Mouse (Mus musculus) heart, postnatal 10 days (tissue): ENCODE measurements around the gene Ccdc97. TPM values are rescaled to one million over a fixed set of nuclear protein-coding genes. Genes with fewer than 3 reads are reported as not detected.
"Not testable (repeated sequence)": the region's sequence is repeated elsewhere in the genome, so short reads cannot be mapped to it uniquely, and the experiment has no call there.

Source experiments
- DNase-seq, 2 experiments: peaks; one replicate each; pipeline ENCODE4 v3.0.0; 2021
- intact Hi-C: fragments of 180-260 bp; cut with DNase I; formaldehyde crosslinking; loops from one replicate; pipeline ENCODE4 v1.15.1; 2025
- total RNA-seq, 2 experiments: library from RNA; stranded (reverse); gene quantifications; 2 replicates each; pipeline ENCODE4 v1.2.3; 2021

Gene Ccdc97
- total RNA-seq, 2 experiments from 2014 or later, result 48.9 to 51.9 TPM

DNA sequence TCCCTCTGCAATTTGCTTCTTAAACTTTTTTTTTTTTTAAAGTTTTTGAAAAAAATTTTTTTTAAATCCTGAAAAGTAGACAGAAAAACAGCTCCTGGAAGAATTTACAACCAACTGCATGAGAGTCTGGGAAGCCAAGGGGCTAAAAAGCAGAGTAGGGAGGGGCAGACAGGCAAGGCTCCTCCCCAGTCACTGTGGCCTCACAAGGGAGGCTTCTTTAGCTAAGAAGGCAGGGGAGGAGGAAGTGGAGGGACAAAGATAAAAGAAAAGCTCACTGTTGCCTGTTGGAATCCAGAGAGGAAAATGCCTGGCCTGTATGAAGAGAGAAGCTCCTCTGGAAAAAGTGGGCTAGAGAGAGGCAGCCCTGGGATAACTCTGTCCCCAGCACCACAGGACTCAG, 2.9 kb upstream of the Ccdc97 start:
- DNase-seq, intact Hi-C loops: not testable (repeated sequence)

DNA sequence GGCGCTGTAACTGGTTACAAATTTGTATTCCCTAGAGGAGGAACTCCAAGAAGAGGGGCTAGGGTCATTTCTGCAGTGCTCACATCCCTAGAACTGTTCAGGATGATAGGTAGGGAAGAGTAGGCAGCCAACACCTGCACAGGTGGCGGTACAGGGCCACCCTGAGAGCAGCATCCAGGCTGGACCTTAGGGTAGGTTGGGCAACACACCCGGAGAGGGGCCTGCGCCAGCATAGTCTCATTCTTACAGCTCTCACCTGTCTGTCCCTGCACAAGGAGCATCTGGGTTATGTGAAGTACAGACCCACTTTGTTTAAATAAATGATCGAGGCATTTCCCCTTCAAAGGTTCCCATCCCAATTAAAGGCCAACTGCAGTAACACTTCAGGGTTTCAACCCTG, 1.9 kb upstream of the Ccdc97 start:
- DNase-seq, result no peak
- intact Hi-C loops, result no loop called here

DNA sequence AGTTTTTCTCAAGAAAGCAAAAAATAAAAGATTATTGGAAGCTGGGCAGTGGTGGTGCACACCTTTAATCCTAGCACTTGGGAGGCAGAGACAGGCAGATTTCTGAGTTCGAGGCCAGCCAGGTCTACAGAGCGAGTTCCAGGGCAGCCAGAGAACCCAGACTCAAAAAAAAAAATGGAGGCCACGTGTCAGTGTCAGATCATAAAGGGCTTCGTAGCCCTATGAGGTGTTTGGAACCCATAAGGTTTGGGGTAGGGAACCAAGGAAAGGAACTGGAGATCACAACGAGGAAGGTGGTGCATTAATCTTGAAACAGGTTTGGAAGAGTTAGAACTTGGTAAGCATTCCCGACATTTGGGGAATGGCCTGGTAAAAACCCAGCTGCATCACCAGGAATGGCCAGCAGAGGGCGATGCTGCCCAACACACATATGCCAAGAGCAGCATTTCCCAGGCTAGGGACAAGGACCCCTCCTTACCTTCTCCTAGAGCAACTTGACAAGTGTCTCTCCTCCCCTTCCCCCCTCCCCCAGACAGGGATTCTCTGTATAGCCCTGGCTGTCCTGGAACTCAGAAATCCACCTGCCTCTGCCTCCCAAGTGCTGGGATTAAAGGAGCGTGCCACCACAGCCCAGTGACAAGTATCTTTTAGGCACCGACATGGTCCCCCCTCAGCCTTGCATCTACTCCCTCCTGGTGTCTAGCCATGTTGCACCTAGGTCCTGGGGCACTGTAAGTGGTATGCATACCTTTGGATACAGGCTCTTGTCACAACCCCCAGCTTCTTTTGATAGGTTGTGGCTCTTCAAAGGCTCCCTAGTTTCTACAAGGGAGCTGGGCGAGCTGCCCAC, 1.1 kb upstream of the Ccdc97 start:
- intact Hi-C loops, result no loop called here
- DNase-seq, result peak; percentile 83 to 91

DNA sequence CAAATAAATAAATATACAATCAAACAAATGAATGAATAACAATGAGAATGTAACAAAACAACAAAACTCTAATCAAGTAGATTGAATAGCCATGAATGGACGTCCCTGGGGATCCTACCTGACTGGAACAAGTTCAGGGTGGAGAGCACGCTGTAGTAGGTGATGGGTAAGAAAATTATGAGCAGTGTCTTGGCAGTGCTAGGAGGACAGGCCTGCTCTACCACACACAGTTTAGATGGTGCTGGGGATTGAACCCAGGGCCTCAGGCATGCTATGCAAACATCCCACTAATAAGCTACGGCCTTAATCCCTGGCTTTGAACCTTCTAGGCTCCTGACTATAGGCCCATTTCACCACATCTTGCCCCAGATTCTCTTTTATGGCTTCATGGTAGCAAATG, 1.4 kb downstream of the Ccdc97 start:
- DNase-seq, result no peak
- intact Hi-C loops, result no loop called here

DNA sequence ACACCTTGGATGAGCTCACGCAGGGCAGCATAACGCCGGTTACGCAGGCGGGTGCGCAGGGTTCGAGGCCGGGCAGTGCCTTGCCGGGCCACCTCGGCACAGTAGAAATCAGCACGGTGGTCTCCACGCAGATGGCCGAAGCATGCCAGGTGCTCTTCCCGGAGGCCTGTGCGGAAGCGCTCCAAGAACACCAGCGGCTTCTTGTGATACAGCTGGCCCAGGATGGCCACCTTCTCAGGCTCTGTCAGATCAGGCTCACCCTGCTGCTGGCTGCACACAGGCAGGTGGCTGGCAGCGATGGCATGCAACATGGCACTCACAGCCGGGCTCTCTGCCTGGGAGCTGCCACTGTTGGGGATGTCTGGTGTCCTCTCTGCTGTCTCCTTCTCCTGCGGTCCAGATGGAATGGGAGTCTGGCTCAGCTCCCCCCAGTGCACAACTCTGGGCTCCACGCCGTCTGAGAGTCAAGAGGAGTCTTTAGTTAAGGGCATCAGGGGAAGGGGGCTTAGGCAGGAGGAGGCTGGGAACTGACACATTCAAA, 3.1 kb downstream of the Ccdc97 start:
- intact Hi-C loops, result no loop called here
- DNase-seq, result no peak

DNA sequence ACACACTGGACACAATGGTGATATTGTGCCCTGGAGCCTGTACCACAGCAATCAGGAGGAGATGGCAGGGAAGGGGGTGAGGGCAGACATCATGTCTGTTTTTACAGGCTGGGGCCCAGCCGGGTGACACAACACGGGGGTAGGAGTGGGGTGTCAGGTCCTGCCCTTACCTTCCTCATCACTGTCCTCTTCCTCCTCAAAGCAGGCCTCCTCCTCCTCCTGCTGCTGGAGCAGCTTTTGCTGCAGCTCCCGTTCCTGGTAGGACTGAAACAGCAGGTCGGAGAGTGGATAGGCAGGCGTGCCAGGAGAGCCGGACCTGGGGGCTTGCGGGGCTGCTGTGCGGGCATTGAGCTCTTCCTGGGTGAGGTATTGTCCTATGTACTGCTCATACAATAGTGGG, 4.3 kb downstream of the Ccdc97 start:
- intact Hi-C loops, result no loop called here
- no peak for DNase-seq

DNA sequence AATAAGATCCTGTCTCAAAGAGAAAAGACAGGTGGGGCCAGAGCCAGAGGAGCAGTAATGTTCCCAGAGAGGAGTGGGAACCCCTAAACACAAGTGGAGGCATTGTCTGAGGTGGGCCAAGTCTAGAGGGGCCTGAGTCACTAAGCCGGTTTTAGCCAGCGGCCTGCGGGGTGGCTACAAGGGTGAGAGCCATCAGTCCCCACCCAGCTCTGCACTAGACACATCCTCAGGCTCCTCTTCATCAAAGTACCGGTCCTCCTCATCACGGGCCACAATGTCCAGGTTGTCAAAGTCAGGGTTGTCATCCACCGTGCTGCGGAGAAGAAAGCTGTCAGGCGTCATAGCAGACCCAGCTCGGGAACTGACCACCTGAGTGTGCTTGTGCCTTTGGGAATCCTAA, 6.1 kb downstream of the Ccdc97 start:
- intact Hi-C loops, result no loop called here

DNA sequence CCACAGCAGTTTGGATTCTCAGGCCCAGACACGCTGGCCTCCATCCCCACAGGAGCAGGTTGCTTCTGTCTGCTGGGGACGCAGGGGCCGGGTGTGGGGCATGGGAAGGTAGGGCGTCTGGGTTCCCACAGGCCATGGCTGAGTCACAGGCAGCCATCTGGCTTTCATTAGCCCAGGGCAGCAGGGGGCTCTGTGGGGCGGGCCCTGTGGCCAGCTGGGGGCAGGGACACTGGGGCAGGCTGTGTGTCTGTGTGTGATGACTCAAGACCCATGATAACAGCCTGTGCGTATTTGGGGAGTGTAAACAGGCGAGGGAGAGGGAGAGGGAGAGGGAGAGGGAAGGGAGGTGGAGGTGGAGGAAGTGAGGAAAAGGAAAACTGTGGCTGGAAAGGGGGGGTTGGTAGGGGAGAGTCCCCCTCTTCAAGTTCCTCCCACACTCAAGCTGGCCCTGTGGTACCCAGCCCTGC, 7.1 kb downstream of the Ccdc97 start:
- peak; percentile 72 to 73 for DNase-seq

More for the DNA sequence above, 6.1 kb downstream of the Ccdc97 start:
- no peak for DNase-seq

DNA sequence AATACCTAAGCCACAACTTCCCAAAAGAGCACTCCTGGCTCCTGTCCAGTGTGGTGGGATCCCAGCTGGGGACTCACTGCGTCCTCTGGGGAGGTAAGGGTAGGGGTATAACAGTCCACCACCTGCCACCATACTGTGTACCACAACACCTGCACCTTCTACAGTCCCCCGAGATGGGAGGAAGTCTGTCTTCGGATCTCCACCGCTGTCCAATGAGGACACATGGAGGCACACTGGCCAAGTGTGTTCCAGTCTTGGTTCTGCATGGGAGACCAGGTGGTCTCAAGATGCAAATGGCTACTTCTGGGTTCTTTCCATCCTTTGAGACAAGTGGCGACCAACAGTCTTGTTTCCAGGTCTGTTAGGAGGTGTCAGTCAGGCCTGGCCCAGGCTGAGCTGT, 7.7 kb downstream of the Ccdc97 start:
- intact Hi-C loops, result no loop called here
- DNase-seq, result peak in 1 of 2 experiments; percentile 32

More for the DNA sequence above, 7.1 kb downstream of the Ccdc97 start:
- intact Hi-C loops, result no loop called here

DNA sequence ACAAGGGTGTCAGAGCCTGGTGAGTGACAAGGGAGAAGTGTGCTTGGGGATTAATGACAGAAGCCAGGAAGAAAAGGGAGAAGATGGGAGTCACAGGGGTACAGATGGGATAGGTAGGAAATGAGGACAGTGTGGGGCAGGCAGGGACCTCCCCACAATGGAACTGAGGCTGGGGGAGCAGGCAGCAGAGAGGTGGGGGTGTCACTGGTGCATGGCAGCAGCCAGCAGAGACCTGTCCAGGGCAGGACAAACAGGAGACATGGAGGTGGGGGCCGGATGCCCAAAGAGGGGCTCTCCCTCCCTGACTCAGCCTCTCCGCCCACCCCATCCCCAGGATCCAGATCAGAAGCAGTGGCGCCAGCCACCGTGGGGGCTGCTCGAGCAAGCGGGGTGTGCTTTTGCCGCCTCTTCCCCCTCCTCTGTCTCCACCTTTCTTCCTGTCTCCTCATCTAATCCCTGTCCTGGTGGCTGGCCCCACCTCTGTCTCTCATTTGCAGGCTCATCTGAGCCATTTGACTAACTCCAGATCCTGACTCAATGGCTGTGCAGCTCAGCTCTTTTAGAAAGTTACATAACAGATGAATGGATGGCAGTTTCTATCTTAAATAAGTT, 8.3 kb downstream of the Ccdc97 start:
- peak; percentile 37 to 47 for DNase-seq
- intact Hi-C loops, result no loop called here

DNA sequence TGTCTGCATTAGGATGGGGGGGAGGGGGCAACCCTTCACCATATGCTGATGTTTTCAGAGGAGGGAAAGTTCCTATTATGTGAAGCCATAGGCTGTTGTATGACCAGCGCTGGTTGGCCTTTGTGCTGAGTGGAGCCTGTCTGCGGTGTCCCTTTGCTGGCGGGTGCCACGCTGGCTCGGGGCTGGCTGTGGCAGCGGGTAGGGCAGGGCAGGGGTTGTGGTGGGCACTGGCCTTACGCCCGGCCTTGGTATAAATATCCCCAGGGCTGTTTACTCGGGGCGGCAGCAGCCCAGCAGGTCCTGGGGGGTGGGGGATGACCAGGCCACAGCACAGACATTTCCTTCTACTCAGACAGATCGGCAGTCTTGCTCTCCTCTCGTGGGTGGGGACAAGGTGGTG, 8.9 kb downstream of the Ccdc97 start:
- DNase-seq, result peak; percentile 69 to 75
- intact Hi-C loops, result no loop called here

DNA sequence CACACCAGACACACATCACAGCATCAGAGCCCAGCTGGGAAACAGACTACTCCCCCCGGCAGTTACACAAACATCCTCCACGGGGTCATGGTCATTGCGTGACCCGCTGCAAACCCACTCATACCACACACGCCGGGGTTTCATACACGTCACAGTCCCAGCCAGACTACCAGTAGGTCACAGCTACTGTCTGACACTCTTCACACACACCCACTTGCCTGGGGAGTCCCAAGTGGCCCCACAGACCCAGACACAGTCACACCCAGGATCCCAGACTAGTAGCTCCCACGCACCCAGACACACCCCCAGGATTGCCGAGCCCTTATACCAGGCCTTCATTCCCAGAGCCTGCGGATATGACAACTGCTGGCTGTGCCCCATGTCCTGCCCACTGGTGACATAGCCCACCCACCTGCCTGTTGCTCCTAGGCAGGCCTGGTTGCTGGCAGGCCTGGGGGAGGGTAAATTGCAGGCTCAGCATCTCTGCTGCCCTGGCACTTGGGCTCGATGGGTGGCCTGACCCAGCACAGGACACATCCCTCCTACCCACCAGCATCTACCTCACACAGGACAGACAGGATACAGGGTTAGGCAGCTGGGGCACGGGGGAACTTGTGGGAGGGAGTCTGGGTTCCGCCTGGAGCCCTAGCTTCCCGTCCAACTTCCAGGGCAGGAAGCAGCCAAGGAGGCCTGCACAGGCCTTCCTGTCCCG, 11.2 kb downstream of the Ccdc97 start:
- peak; percentile 64 to 73 for DNase-seq
- intact Hi-C loops, result no loop called here

DNA sequence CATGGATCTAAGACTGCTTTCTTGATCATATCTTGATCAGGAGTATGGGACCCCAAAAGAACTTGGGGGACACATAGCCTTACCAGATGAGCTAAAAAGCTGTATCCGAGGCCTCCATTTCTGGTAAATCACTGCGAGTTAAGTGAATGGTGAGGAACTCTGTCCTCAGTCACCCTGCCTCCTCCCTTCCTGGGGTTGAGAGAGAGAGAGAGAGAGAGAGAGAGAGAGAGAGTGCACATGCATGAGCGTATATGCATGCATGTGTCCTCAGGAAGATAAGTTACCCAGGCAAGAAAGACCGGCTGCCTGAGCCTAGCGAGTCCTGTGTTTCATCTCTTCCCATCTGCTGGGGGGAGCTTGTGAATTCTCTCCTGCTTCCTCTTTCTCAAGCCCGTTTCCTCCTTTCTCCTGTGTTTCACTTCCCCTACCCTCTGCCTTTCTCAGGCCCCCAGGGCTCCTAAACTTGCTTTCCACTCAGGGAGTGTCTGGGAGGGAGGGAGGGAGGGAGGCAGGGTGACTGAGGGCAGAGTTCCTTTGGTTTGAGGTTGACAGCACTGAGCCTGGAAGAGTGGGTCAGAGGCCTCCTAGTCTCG, 12.2 kb downstream of the Ccdc97 start:
- peak in 1 of 2 experiments; percentile 37 for DNase-seq
- intact Hi-C loops, result no loop called here

DNA sequence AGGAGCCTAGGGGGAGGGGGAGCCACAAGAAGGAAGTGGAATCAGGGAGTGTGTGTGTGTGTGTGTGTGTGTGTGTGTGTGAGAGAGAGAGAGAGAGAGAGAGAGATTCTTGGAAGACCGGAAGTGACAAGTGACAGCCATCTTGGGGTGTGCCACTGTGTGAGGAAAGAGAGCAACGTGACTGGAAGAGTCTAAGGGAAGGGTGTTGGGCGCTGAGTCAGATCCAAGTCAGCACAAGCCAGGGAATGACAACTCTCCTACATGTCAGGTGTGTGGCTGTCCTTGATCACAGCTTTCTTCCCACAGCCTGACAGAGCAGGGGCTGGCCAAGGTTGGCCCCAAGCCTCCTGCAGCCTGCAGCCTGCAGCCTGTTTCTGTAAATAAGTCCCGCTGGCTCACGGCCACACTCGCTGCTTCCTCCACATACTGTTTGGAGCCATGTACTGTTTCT, 13.1 kb downstream of the Ccdc97 start:
- intact Hi-C loops, result no loop called here
- peak; percentile 69 to 76 for DNase-seq

DNA sequence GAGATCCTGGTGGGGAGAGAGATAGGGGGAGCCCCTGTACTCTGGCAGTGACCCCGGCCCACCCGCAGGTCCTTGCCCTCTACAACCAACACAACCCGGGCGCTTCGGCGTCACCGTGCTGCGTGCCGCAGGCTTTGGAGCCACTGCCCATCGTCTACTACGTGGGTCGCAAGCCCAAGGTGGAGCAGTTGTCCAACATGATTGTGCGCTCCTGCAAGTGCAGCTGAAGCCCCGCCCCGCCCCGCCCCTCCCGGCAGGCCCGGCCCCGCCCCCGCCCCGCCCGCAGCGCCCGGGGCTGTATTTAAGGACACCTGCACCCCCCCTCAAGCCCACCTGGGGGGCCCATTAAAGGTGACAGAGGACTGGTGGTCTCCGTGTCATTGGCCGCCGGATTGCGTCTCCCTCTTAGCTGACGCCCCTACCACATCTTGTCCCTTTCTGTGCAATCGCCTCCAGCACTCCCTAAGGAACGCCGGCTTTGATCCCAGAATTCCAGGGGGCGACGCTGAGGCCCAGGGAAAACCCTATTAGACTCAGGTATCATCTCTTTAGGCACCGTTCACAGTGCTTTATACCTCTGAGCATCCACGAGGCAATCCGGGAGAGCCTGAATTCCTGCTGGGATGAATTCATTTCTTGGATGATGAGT, 14.0 kb downstream of the Ccdc97 start:
- DNase-seq, result no peak
- intact Hi-C loops, result loop anchor here (1.0 kb wide), 1 partner anchor 16 kb away; no protein-coding TSS in a partner anchor

DNA sequence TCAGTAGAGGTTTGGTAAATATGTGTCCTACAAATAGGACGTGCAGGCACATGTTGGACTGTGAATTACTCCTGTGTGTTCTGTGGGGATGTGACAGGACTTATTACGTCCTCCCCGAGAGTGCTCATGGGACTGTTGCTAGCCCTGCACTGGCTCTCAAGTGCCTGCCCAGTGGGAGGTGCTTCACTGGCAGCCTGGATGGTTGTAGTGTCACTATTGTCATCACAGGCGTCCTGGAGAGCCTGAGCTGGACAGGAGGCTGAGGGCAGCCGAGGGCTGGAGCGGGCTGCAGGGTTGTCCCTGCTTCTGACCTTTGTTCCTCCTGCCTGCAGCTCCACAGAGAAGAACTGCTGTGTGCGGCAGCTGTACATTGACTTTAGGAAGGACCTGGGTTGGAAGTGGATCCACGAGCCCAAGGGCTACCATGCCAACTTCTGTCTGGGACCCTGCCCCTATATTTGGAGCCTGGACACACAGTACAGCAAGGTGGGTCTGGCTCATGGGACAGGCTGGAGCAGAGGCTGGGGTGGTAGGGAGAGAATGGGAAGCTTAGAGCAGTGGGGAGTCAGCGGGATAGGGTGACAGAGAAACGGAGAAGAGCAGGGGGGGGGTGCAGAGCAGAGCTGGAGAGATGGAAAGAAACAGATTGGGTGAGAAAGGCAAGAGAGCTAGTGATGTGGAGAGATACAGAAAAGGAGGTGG, 14.9 kb downstream of the Ccdc97 start:
- intact Hi-C loops, result loop anchor here (1.0 kb wide), 1 partner anchor 15 kb away; no protein-coding TSS in a partner anchor
- DNase-seq, result peak; percentile 59 to 63

DNA sequence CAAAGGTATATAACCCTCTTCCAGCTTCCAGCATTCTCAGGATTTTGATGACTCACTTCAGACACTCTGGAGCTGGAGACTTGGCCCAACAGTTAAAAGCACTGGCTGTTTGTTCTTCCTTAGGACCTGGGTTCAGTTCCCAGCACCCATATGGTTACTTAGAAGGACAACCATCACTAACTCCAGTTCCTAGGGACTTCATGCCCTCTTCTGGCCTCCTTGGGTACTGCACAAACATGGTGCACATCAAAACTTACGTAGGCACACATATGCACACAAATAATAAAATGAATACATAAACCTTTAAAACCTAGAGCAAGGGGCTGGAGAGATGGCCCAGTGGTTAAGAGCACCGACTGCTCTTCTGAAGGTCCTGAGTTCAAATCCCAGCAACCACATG, 16.5 kb downstream of the Ccdc97 start:
- intact Hi-C loops, result no loop called here
- no peak for DNase-seq

DNA sequence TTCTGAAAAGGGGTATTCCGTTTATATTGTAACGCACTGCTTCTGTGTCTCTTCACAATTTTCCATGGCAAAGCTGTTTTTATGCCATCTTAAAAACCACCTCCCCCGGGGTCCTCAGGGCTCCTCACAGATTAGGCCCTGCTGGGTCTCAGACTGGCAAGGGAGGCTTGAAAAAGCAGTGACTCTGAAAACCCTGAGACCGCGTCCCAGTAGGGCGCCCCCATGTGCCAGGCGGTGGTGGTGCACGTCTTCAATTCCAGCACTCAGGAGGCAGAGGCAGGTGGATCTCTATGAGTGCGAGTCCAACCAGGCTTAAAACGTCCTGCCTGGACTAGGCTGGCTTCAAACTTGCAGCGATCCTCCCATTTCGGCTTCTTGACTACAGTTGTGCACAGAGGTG, 18.2 kb downstream of the Ccdc97 start:
- no peak for DNase-seq
- intact Hi-C loops, result no loop called here

DNA sequence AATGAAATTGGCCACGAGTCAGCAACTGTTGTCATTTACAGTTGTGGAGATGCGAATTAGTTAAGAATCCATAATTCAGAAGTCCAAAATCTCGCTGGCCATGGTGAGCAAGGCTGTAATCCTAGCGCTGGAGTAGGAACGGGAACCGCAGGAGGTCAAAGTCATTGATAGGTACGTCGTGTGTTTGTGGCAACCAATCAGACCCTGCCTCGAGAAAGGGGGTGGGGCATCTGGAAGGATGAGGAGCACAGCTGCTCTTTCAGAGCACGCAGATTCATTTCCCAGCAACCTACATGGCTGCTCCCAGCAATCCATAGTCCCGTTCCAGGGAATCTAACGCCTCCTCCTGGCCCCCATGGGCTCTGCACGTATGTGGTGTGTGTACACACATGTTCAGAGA, 19.0 kb downstream of the Ccdc97 start:
- intact Hi-C loops, result no loop called here
- no peak for DNase-seq
